Mouse (Mus musculus) embryonic fibroblast, embryonic 13.5 days (primary cell): ENCODE measurements around the gene Akap17b.

Experiments
- CTCF ChIP-seq: IDR thresholded peaks from 2 replicates; pipeline ENCODE4 v1.5.1; 2011; ENCODE audit warnings: mild to moderate bottlenecking, control low read depth, low read length, moderate library complexity, borderline replicate concordance; ENCODE audit not compliant: insufficient read depth
- POLR2A ChIP-seq: IDR thresholded peaks from 2 replicates; pipeline ENCODE4 v1.6.1; 2011; ENCODE audit warnings: low read depth, mild to moderate bottlenecking, control low read depth, low read length, moderate library complexity

DNA sequence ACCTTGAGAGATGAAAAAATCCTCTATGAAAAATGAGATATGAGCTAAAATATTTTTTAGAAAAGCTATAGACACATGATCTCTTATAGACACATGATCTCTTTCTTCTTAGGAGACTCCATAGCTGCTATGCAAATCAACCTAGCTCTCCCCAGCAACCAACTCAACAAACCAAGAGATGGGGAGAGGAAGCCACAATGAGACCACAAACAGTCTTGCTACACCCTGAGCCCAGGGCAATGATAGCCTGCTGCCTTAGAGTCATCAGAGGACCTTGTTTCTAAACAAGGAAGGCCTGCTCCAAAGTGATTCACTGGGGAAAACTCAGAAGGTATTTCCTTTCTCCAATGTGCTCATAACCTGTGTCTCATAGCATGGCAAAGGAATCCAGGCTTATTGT is 44.5 kb upstream of the Akap17b start:
- TF ChIP-seq POLR2A = no peak
- no peak for TF ChIP-seq CTCF
